Mouse (Mus musculus): ENCODE results near the gene Gm30083. TPM values are rescaled to one million over a fixed set of nuclear protein-coding genes. Genes with fewer than 3 reads are reported as not detected.

Gene Gm30083
- total RNA-seq, 2 experiments from 2014 or later: not detected

GRCm38 (mm10) chr14:33972679-33973078 lies 42.3 kb downstream of the Gm30083 start:
- DNase-seq (ENCODE audit: low spot score): no peak
- intact Hi-C loops (cut with DNase I): no loop called here

- intact Hi-C loops (cut with DNase I): no loop called here
- DNase-seq (ENCODE audit: low spot score): no peak
Measured at GRCm38 (mm10) chr14:33965675-33966074, 49.3 kb downstream of the Gm30083 start.

GRCm38 (mm10) chr14:33959341-33959740 lies 55.6 kb downstream of the Gm30083 start:
- DNase-seq (ENCODE audit: low spot score): no peak

GRCm38 (mm10) chr14:33958841-33959240 lies 56.1 kb downstream of the Gm30083 start:
- DNase-seq (ENCODE audit: low spot score): no peak
- intact Hi-C loops (cut with DNase I): loop anchor here (2.0 to 5.0 kb wide), 3 partner anchors 146 to 278 kb away; no protein-coding TSS in a partner anchor

More at GRCm38 (mm10) chr14:33959341-33959740, 55.6 kb downstream of the Gm30083 start:
- intact Hi-C loops (cut with DNase I): loop anchor here (2.0 to 5.0 kb wide), 3 partner anchors 145 to 278 kb away; no protein-coding TSS in a partner anchor

DNA sequence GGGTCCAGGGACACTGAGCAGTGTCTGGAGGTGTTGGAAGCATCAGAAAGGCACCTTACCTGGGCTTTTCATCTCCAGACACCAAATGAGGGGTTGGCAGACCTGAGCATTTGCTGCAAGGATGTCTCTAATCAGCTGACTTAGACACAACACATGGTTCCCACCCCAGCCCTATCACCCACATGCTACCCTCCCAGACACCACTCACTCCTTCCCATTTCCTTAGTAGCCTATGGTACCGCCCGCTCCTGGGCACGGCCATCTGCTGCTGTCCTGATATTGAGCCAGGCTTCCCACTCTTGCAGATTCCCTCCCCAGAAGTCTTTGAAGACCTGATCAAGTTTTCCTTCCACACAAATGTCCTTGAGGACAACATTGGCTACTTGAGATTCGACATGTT lies 56.8 kb downstream of the Gm30083 start:
- DNase-seq (ENCODE audit: low spot score): no peak
- intact Hi-C loops (cut with DNase I): loop anchor here (2.0 to 5.0 kb wide), 3 partner anchors 147 to 279 kb away; no protein-coding TSS in a partner anchor

DNA sequence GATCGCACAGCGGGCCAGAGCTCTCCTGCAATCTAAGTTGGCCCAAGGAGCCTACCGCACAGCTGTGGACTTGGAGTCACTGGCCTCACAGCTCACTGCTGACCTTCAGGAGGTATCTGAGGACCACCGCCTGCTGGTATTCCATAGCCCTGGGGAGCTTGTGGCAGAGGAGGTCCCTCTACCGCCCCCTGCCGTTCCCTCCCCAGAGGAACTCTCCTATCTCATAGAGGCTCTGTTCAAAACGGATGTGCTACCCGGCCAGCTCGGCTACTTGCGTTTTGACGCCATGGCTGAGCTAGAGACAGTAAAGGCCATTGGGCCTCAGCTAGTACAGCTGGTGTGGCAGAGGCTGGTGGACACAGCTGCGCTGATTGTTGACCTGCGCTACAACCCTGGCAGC lies 58.9 kb downstream of the Gm30083 start:
- intact Hi-C loops (cut with DNase I): loop anchor here (5.0 kb wide), 2 partner anchors 251 to 281 kb away; no protein-coding TSS in a partner anchor
- DNase-seq (ENCODE audit: low spot score): no peak

- intact Hi-C loops (cut with DNase I): no loop called here
- DNase-seq (ENCODE audit: low spot score): no peak
Measured at GRCm38 (mm10) chr14:33953761-33954160, 61.2 kb downstream of the Gm30083 start, which contains the start of gene Rbp3. Gene Rbp3, plus strand, starts transcription at chr14:33954003.

DNA sequence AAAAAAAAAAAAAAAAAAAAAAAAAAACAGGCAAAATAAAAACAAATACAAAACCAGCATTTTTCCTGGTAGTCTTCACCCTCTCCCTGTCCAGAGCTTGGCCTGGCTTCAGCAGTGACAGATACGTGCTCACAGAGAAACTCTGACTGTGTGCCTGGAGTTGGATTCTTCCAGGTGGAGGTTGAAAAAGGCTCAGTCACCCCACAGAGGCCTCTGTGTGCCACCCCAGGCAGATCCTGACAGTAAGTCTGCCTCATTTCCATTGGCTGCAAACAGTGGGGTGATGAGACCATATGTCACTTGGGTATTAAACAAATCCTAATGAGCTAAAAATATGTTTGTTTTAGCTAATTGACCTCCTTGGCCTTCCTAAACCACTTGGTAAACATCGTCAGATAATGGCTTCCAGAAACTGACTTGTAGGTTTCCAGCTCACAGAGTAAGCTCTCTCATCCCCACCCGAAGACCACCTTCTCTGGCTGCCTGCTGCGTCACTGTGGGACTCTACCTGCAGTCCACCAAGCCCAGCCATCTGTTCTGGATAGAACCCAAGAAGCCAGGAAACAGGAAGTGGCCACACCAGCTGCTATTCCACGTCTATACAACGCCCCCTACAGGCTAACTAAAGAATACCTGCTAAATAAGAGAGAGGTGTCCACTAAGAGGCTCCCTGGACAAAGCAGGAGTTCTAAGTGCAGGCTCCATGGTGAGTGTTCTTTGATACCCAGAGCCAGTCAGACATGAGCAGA lies 62.6 kb downstream of the Gm30083 start:
- intact Hi-C loops (cut with DNase I): no loop called here
- no peak for DNase-seq (ENCODE audit: low spot score)

- no peak for DNase-seq (ENCODE audit: low spot score)
- intact Hi-C loops (cut with DNase I): no loop called here
Measured at GRCm38 (mm10) chr14:33946125-33946524, 68.9 kb downstream of the Gm30083 start.

DNA sequence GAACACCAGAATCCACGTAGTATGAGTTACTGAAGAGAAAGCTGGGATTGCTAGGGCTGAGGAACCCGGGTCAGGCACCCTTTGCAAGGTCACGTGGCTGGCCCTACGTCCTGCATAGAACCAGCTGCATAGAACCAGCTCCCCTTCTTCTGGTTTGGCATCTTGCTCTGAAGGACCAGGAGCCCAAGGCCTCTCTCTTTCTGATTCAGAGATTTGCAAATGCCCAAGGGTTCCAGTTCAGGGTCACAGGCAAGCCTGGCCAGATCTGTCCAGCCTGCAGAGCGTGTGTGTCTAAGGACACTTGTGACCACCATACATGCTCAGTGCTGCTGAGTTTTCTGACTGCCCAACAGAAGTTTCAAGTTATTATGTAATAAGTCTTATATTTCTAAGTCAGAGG lies 72.8 kb downstream of the Gm30083 start:
- no peak for DNase-seq (ENCODE audit: low spot score)
- intact Hi-C loops (cut with DNase I): no loop called here

DNA sequence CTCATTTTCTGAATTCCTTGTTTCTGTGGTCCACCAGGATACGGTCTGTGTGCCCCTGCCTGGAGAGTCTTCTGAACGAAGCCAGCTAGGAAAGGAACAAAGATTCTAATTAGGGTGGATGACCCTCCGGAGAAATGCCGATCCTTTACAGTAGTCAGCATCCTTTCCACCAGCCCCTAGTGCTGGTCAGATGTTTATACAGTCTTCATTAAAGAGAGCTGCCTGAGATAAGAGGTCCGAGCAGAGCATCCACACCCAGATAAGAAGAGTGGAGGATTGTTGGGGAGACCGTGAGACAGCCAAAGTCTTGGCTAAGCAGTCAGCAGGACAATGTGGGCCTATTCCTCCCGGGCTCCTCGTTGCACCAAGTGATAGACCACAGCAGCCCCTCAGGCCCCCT lies 74.2 kb downstream of the Gm30083 start, which contains the start of gene Gdf2:
Gene Gdf2, plus strand, starts transcription at position 301 of the 400 bp plus-strand sequence.
- intact Hi-C loops (cut with DNase I): no loop called here
- DNase-seq (ENCODE audit: low spot score): no peak

DNA sequence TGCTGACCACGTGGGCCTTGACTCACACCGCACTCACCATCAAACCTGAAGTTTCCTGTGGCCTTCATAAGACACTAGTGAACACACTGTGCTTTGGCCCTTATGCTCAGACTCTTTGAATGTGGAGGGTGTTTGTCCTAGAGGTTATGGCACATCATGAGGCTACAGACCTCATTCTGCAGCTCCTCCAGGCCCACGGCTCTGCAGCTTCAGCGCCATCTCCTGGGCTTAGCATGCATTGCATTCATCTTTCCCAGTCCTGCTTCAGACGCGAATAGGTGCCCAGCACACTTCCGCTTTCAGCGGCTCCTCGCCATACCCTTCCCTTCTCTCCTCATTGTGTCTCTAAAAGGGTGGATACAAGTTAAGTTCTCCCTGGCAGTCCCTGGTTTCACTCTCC lies 75.9 kb downstream of the Gm30083 start:
- no peak for DNase-seq (ENCODE audit: low spot score)
- intact Hi-C loops (cut with DNase I): no loop called here

Other genes starting within 250 kb of the Gm30083 start
- gene Gdf10, start 91.6 kb downstream of the Gm30083 start, total RNA-seq (2021): 1 to 10 TPM; 1.6 to 1.7 TPM
- under 1 TPM; 0.26 to 0.36 TPM for gene Gdf2, start 74.1 kb downstream of the Gm30083 start, total RNA-seq (2021)
- not detected for gene Rbp3, start 61.2 kb downstream of the Gm30083 start, total RNA-seq (2021)
- not detected for gene Zfp488, start 36.4 kb downstream of the Gm30083 start, total RNA-seq (2021)
- gene Gm5460, start 1.6 kb upstream of the Gm30083 start, total RNA-seq (2021): not detected
- gene Antxrl, start 37.5 kb upstream of the Gm30083 start, total RNA-seq (2021): not detected
- gene Anxa8, start 70.8 kb upstream of the Gm30083 start, total RNA-seq (2021): 1 to 10 TPM; 3.1 to 3.8 TPM
- not detected for gene A630023A22Rik, start 87.6 kb upstream of the Gm30083 start, total RNA-seq (2021)
- under 1 TPM; 0.17 to 0.23 TPM for gene Npy4r, start 137.3 kb upstream of the Gm30083 start, total RNA-seq (2021)
- gene Gprin2, start 186.5 kb upstream of the Gm30083 start, total RNA-seq (2021): under 1 TPM; 0.08 to 0.28 TPM
- gene Syt15, start 204.4 kb upstream of the Gm30083 start, total RNA-seq (2021): under 1 TPM; 0.70 to 0.75 TPM

Measured in heart, postnatal 25 days (tissue).